ENCODE assay signal across 9 mouse cellular contexts in the genomic region with DNA sequence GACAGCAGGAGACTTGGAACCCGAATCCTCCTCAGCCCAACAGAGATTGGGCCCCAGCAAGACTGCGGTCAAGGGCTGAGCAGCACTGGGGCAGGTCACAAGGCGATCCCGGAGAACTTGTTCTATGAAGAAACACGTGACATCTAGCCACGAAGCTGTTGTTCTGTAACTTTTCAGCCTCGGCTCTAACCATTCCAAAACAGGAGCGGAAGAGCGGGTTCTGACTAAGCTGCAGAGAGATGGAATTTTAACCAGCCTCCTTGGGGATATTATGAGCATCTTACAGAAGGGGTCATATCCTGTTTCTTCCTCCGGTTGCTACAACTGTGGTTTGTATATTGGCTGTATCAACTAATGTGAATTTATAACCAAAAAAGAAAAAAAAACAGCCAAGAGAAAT. TPM values are rescaled to one million over a fixed set of nuclear protein-coding genes. Genes with fewer than 3 reads are reported as not detected.
A peak's percentile ranks its signal among the peaks of the same experiment; 100 is the strongest.
DNase-seq lines count a peak whose midpoint lies in the region; ATAC-seq lines count a peak whose summit lies in the region.
"Had no signal": no experiment of that assay in that cellular context is flagged by ENCODE, and none has a peak within 500 bp of the region (broad histone marks: within the 10 kb centered on the region; RNA-seq: fewer than 3 reads in every experiment).

No protein-coding gene starts in this region.

- H3K36me3 ChIP-seq in heart, embryonic 11.5 days (ENCODE audit: control insufficient read depth, insufficient read depth, low read length) = no peaks in the 10 kb centered on the region
- no peaks in the 10 kb centered on the region for H3K36me3 ChIP-seq in liver, embryonic 11.5 days (ENCODE audit: control insufficient read depth, insufficient read depth, low read length)
- H3K36me3 ChIP-seq: neural tube, embryonic 12.5 days had no signal

- H3K4me2 ChIP-seq in heart, embryonic 11.5 days = no peak overlapping the region
- no peak overlapping the region for H3K4me2 ChIP-seq in liver, embryonic 11.5 days
- H3K4me2 ChIP-seq: neural tube, embryonic 12.5 days had no signal

- H3K27me3 ChIP-seq in heart, embryonic 11.5 days (ENCODE audit: control insufficient read depth, insufficient read depth, low read length) = no peaks in the 10 kb centered on the region
- H3K27me3 ChIP-seq in liver, embryonic 11.5 days (replicated peaks; ENCODE audit: control insufficient read depth, insufficient read depth, low read length) = no peaks in the 10 kb centered on the region
- H3K27me3 ChIP-seq: neural tube, embryonic 12.5 days had no signal

- no peak overlapping the region for H3K27ac ChIP-seq in heart, embryonic 11.5 days (ENCODE audit: low read depth, low read length)
- H3K27ac ChIP-seq in liver, embryonic 11.5 days (ENCODE audit: low read depth, low read length) = no peak overlapping the region
- H3K27ac ChIP-seq: neural tube, embryonic 12.5 days had no signal

- no peak overlapping the region for H3K4me3 ChIP-seq in heart, embryonic 11.5 days (ENCODE audit: low read depth, low read length)
- no peak overlapping the region for H3K4me3 ChIP-seq in liver, embryonic 11.5 days (ENCODE audit: low read depth, low read length)
- H3K4me3 ChIP-seq: neural tube, embryonic 12.5 days had no signal

- H3K9ac ChIP-seq in heart, embryonic 11.5 days (ENCODE audit: low read depth, low read length) = no peak overlapping the region
- H3K9ac ChIP-seq in liver, embryonic 11.5 days (ENCODE audit: low read depth, low read length) = no peak overlapping the region
- H3K9ac ChIP-seq: neural tube, embryonic 12.5 days had no signal

- H3K9me3 ChIP-seq in heart, embryonic 11.5 days (replicated peaks; ENCODE audit: control insufficient read depth, low read length) = no peaks in the 10 kb centered on the region
- no peaks in the 10 kb centered on the region for H3K9me3 ChIP-seq in liver, embryonic 11.5 days (ENCODE audit: control insufficient read depth, low read length)
- H3K9me3 ChIP-seq: neural tube, embryonic 12.5 days had no signal

- peak; percentile 52 to 78 for DNase-seq in heart, adult 18-20 months
- DNase-seq in adrenal gland, postnatal 10 days = peak; percentile 15
- DNase-seq in heart, adult 8-10 months (ENCODE audit: low spot score) = peak; percentile 69
- peak; percentile 18 to 46 for DNase-seq in kidney, postnatal 4 days
- DNase-seq in urinary bladder, postnatal 25 days (ENCODE audit: low spot score) = peak; percentile 31
- DNase-seq in cerebellum, adult 18-20 months = no peak
- no peak for DNase-seq in liver, embryonic 11.5 days (ENCODE audit: low spot score)

- WGBS in heart, embryonic 11.5 days (ENCODE audit: insufficient replicate concordance) = 59% methylated on average over 10 of the region's 10 CpGs
- WGBS in liver, embryonic 11.5 days = 59% methylated on average over 10 of the region's 10 CpGs

- no peak for ATAC-seq in heart, embryonic 11.5 days (replicated peaks; ENCODE audit: insufficient number of reproducible peaks, low FRiP score, low TSS enrichment)
- ATAC-seq in liver, embryonic 11.5 days (replicated peaks; ENCODE audit: low FRiP score) = no peak

- H3K4me1 ChIP-seq in heart, embryonic 11.5 days (ENCODE audit: control insufficient read depth, insufficient read depth, low read length) = no peaks in the 10 kb centered on the region; the same call in 1 of the 2 replicates
- no peaks in the 10 kb centered on the region for H3K4me1 ChIP-seq in liver, embryonic 11.5 days (replicated peaks; ENCODE audit: control insufficient read depth, insufficient read depth, low read length)
- H3K4me1 ChIP-seq: neural tube, embryonic 12.5 days had no signal

RNA-seq across cellular contexts. Expression of a gene that starts 38.4 kb away (rescaled TPM):
- not detected for total RNA-seq in heart, adult 18-20 months (2021)
- polyA plus RNA-seq in heart, embryonic 11.5 days (2014; fragmentation: Nextera tagmentation; extraction: Ambion mirVana) = 0.11 TPM in 1 of 2 replicates, not detected in the other
- under 1 TPM; 0.06 to 0.12 TPM for total RNA-seq in adrenal gland, postnatal 10 days (2021)
- total RNA-seq in heart, adult 8-10 months (2022) = under 1 TPM in 3 of 4 experiments, not detected in 1; 0.05 to 0.09 (median 0.09) TPM
- polyA plus RNA-seq in liver, embryonic 11.5 days (2014; fragmentation: Nextera tagmentation; extraction: Ambion mirVana) = not detected in 2 replicates
- polyA plus RNA-seq: neural tube, embryonic 12.5 days had no signal

Comparison
In these comparisons a context has a peak if more than half of its experiments do, and no peak if none do; other contexts are left out.
1. DNase-seq: peak in heart, adult 18-20 months (2 of 2), adrenal gland, postnatal 10 days (single experiment), heart, adult 8-10 months (single experiment), kidney, postnatal 4 days (2 of 2) and urinary bladder, postnatal 25 days (single experiment); none in cerebellum, adult 18-20 months (0 of 2) and liver, embryonic 11.5 days (single experiment).